Mouse (Mus musculus): Measurements from ENCODE around the gene Hs1bp3. TPM values are rescaled to one million over a fixed set of nuclear protein-coding genes. Genes with fewer than 3 reads are reported as not detected.
A peak's percentile ranks its signal among the peaks of the same experiment; 100 is the strongest.

The Hs1bp3 gene
- polyA plus RNA-seq, 1 experiment from 2014 or later, result 9.6 TPM

DNA sequence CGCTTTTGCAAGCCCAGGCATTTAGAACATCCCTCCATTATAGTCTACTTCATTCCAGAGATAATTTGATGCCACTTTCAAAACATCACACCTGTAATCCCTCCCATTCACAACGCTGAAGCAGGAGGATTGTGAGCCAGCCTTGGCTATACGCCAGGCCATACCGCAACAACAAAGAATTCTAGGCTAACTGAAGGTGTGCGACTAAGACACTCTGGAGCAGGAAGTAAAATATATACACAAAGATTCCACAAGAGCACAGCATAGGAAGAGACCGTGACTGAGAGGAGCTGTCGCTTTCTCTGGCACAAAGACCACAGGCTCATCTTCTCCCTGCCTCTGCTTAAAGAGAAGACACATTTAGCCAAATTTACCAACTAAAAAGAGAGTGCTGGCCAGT lies 49.2 kb downstream of the Hs1bp3 start:
- no peak for ATAC-seq (replicated peaks; ENCODE audit: insufficient number of reproducible peaks, low FRiP score, low TSS enrichment, low read depth)
- DNase-seq (ENCODE audit: low spot score), result no peak
- H3K27ac ChIP-seq (replicated peaks; ENCODE audit: low read depth, low read length), result no peak overlapping the region
- WGBS, result 82% methylated on average over 7 of the region's 7 CpGs
- no peak overlapping the region for H3K4me2 ChIP-seq (ENCODE audit: low read depth, low read length)
- peaks cover 4% of the 10 kb centered on the region; the same call in 1 of the 2 replicates for H3K4me1 ChIP-seq (ENCODE audit: control insufficient read depth, insufficient read depth, low read length)
- H3K9me3 ChIP-seq (replicated peaks; ENCODE audit: control insufficient read depth, low read length), result no peaks in the 10 kb centered on the region
- H3K36me3 ChIP-seq (replicated peaks; ENCODE audit: control insufficient read depth, insufficient read depth, low read depth, low read length), result no peaks in the 10 kb centered on the region
- H3K9ac ChIP-seq (replicated peaks; ENCODE audit: low read length), result no peak overlapping the region
- no peak overlapping the region for H3K4me3 ChIP-seq (ENCODE audit: low read depth, low read length)
- no peaks in the 10 kb centered on the region for H3K27me3 ChIP-seq (ENCODE audit: control insufficient read depth, insufficient read depth, low read length)

GRCm38 (mm10) chr12:8364321-8364838 lies 51.1 kb downstream of the Hs1bp3 start:
- Histone ChIP-seq H3K36me3 (replicated peaks; ENCODE audit: control insufficient read depth, insufficient read depth, low read depth, low read length) (no peaks in the 10 kb centered on the region), H3K9me3 (replicated peaks; ENCODE audit: control insufficient read depth, low read length) (no peaks in the 10 kb centered on the region), H3K4me1 (ENCODE audit: control insufficient read depth, insufficient read depth, low read length) (peaks cover 4% of the 10 kb centered on the region; the same call in 1 of the 2 replicates), H3K27me3 (ENCODE audit: control insufficient read depth, insufficient read depth, low read length) (no peaks in the 10 kb centered on the region), H3K9ac (replicated peaks; ENCODE audit: low read length) (no peak overlapping the region), H3K4me2 (ENCODE audit: low read depth, low read length) (no peak overlapping the region), H3K4me3 (ENCODE audit: low read depth, low read length) (no peak overlapping the region), H3K27ac (replicated peaks; ENCODE audit: low read depth, low read length) (no peak overlapping the region)
- 11% methylated on average over 6 of the region's 6 CpGs for WGBS
- peak; percentile 92 for ATAC-seq (replicated peaks; ENCODE audit: insufficient number of reproducible peaks, low FRiP score, low TSS enrichment, low read depth)
- DNase-seq (ENCODE audit: low spot score), result peak; percentile 43

DNA sequence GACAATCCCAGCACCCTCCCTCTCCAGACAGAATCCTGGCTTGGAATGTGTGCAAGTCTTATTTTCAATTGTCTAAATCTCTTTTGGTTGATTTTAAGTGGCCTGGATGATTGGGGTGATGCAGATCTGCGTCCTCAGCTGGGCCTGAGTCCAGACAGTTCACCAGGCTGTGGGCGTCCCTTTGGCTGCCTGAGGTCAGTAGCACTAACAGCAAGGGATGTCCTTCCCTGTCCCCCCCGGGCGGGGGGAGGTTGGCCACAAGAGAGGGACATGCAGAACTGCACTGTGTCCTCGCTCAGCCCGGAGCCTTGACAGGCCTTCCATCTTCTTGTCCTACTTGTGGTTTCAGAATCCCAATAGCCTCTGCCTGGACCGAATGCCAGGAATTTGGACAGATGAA lies 52.1 kb downstream of the Hs1bp3 start:
- ATAC-seq (replicated peaks; ENCODE audit: insufficient number of reproducible peaks, low FRiP score, low TSS enrichment, low read depth) (no peak), DNase-seq (ENCODE audit: low spot score) (no peak)
- Histone ChIP-seq H3K27me3 (ENCODE audit: control insufficient read depth, insufficient read depth, low read length) (no peaks in the 10 kb centered on the region), H3K9ac (replicated peaks; ENCODE audit: low read length) (no peak overlapping the region), H3K4me1 (ENCODE audit: control insufficient read depth, insufficient read depth, low read length) (peaks cover 4% of the 10 kb centered on the region; the same call in 1 of the 2 replicates), H3K9me3 (replicated peaks; ENCODE audit: control insufficient read depth, low read length) (no peaks in the 10 kb centered on the region), H3K36me3 (replicated peaks; ENCODE audit: control insufficient read depth, insufficient read depth, low read depth, low read length) (no peaks in the 10 kb centered on the region), H3K27ac (replicated peaks; ENCODE audit: low read depth, low read length) (no peak overlapping the region), H3K4me3 (ENCODE audit: low read depth, low read length) (no peak overlapping the region), H3K4me2 (ENCODE audit: low read depth, low read length) (no peak overlapping the region)
- 61% methylated on average over 7 of the region's 7 CpGs for WGBS

DNA sequence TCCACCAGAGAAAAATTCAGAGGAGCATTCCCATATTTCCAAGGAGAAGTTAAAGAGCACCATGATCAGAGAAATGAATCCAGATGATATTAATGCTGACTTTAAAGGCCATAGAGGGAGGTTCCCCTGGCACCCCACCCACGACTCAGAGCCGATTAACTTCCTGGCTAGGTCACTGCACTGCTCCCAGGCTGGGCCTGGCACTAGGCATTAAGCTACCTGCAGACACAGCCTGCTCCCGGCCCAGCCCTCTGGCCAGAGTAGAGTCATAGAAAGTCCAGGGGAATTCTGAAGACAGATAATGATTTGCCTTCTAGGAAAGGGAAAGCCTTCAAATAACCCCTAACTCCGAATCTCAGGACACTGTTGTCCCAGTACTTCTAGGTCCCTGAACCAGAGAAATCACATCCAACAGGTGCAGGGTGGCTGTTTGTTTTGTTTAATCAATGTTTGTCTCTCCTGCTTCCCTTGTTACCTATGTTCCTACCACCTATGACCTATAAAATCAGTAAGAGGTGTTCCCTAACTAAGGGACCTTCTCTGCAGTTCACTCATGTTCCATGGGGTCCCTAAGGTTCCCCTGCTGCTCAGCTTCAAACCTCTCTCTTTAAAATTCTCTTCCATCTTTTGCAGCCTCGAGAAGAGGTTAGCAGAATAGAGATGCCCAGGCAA lies 52.8 kb downstream of the Hs1bp3 start:
- Histone ChIP-seq H3K27ac (replicated peaks; ENCODE audit: low read depth, low read length) (no peak overlapping the region), H3K9me3 (replicated peaks; ENCODE audit: control insufficient read depth, low read length) (no peaks in the 10 kb centered on the region), H3K27me3 (ENCODE audit: control insufficient read depth, insufficient read depth, low read length) (no peaks in the 10 kb centered on the region), H3K4me3 (ENCODE audit: low read depth, low read length) (no peak overlapping the region), H3K9ac (replicated peaks; ENCODE audit: low read length) (no peak overlapping the region), H3K36me3 (replicated peaks; ENCODE audit: control insufficient read depth, insufficient read depth, low read depth, low read length) (no peaks in the 10 kb centered on the region), H3K4me1 (ENCODE audit: control insufficient read depth, insufficient read depth, low read length) (peaks cover 4% of the 10 kb centered on the region; the same call in 1 of the 2 replicates), H3K4me2 (ENCODE audit: low read depth, low read length) (no peak overlapping the region)
- ATAC-seq (replicated peaks; ENCODE audit: insufficient number of reproducible peaks, low FRiP score, low TSS enrichment, low read depth), result no peak
- no peak for DNase-seq (ENCODE audit: low spot score)
- WGBS, result 70% methylated on average over 5 of the region's 5 CpGs

DNA sequence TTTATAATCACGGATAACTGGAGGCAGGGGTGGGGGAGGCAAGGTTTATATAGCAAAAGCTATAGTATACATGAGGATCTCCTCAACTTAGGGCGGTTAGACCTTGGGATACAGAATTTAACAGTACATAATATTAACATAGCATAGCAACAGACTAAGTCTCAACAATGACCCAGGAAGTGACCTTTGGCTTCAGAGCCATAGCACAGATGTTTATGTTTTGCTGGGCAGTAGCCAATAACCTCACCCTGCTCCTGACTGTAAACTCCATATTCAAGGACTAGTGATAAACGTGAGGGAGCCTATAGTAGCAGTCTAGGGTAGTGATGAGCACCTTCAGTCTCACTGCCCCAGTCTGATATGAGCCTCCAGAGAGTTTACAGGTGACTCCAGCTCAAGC lies 53.5 kb downstream of the Hs1bp3 start:
- no peaks in the 10 kb centered on the region for H3K36me3 ChIP-seq (replicated peaks; ENCODE audit: control insufficient read depth, insufficient read depth, low read depth, low read length)
- DNase-seq (ENCODE audit: low spot score), result no peak
- H3K4me2 ChIP-seq (ENCODE audit: low read depth, low read length), result no peak overlapping the region
- H3K4me1 ChIP-seq (ENCODE audit: control insufficient read depth, insufficient read depth, low read length), result peaks cover 4% of the 10 kb centered on the region; the same call in 1 of the 2 replicates
- H3K27me3 ChIP-seq (ENCODE audit: control insufficient read depth, insufficient read depth, low read length), result no peaks in the 10 kb centered on the region
- no peak overlapping the region for H3K9ac ChIP-seq (replicated peaks; ENCODE audit: low read length)
- H3K27ac ChIP-seq (replicated peaks; ENCODE audit: low read depth, low read length), result no peak overlapping the region
- no peak overlapping the region for H3K4me3 ChIP-seq (ENCODE audit: low read depth, low read length)
- ATAC-seq (replicated peaks; ENCODE audit: insufficient number of reproducible peaks, low FRiP score, low TSS enrichment, low read depth), result no peak
- WGBS, result 69% methylated on average over 3 of the region's 3 CpGs
- no peaks in the 10 kb centered on the region for H3K9me3 ChIP-seq (replicated peaks; ENCODE audit: control insufficient read depth, low read length)

DNA sequence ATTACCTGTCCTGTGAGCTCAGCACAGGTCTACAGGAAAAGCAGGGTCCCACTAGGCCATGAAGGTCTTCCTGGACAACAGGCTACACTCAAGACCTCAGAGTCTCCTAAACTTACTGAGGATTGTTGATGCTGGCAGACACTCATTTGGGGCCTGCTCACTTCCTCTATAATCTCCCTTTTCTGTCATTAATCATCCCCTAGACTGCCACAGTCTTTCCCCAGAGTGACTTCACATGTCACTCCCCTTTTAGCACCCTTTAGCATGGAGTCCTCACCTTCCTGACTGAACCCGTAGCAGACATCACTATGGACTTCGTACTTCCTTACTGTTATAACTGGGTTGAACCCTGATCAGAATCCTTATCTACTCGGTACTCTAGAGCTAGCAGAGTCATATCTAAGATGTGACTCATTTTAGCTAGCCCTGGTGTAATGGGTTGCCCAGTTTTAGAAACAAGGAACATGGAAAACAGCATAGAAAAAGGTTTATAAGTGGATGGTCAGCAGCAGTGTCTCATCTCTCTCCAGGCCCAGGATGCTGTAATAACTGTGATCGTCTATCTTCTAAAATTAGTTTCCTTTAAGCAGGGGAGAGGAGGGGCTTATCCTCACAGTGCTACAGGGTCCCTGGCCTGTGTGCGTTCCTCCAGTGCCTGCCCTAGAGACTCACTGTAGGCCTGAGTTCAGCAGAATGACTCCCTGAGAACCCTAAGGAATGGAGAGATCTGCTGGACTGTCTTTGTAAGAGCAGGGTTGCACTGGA lies 58.7 kb downstream of the Hs1bp3 start:
- ATAC-seq (replicated peaks; ENCODE audit: insufficient number of reproducible peaks, low FRiP score, low TSS enrichment, low read depth) (no peak), DNase-seq (ENCODE audit: low spot score) (no peak)
- Histone ChIP-seq H3K9me3 (replicated peaks; ENCODE audit: control insufficient read depth, low read length) (no peaks in the 10 kb centered on the region), H3K4me2 (ENCODE audit: low read depth, low read length) (no peak overlapping the region), H3K9ac (replicated peaks; ENCODE audit: low read length) (no peak overlapping the region), H3K4me3 (ENCODE audit: low read depth, low read length) (no peak overlapping the region), H3K27me3 (ENCODE audit: control insufficient read depth, insufficient read depth, low read length) (no peaks in the 10 kb centered on the region), H3K4me1 (ENCODE audit: control insufficient read depth, insufficient read depth, low read length) (no peaks in the 10 kb centered on the region), H3K36me3 (replicated peaks; ENCODE audit: control insufficient read depth, insufficient read depth, low read depth, low read length) (no peaks in the 10 kb centered on the region), H3K27ac (replicated peaks; ENCODE audit: low read depth, low read length) (no peak overlapping the region)
- WGBS, result 74% methylated on average over 5 of the region's 5 CpGs

DNA sequence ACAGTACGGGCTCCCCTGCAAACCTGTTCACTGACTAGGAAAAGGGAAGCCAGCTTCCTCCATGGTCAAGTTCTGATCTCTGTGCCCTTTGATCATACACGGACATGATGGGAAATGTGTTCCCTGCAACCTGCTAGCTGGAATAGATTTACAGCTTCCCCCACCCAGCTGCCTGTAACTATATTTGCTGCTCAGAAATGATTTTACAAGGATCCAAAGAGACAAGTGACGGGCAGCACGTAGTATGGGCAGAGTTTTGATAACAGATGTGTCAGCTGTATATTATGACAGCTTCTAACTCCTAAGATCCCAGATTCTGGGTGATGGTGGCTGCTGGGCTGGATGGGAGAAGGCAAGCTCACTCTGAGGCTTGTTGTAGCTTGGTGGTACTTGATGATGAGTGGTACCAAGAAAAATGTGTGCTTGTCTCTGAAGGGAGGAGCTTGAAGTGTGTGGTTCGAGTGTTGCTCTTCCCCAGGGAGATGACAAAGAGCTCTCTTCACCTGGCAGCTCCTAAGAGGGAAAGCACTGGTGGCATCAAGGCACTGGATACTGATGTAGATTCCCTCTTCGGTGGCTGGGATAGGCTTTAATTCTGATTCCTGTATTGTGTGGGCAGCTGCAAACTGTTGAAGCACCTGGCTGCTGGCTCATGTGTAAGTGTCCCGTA lies 59.4 kb downstream of the Hs1bp3 start:
- no peak for ATAC-seq (replicated peaks; ENCODE audit: insufficient number of reproducible peaks, low FRiP score, low TSS enrichment, low read depth)
- 74% methylated on average over 7 of the region's 7 CpGs for WGBS
- no peaks in the 10 kb centered on the region for H3K9me3 ChIP-seq (replicated peaks; ENCODE audit: control insufficient read depth, low read length)

More for the DNA sequence above, 59.4 kb downstream of the Hs1bp3 start:
- Histone ChIP-seq H3K27ac (replicated peaks; ENCODE audit: low read depth, low read length) (no peak overlapping the region), H3K4me2 (ENCODE audit: low read depth, low read length) (no peak overlapping the region), H3K4me1 (ENCODE audit: control insufficient read depth, insufficient read depth, low read length) (no peaks in the 10 kb centered on the region), H3K4me3 (ENCODE audit: low read depth, low read length) (no peak overlapping the region), H3K36me3 (replicated peaks; ENCODE audit: control insufficient read depth, insufficient read depth, low read depth, low read length) (no peaks in the 10 kb centered on the region), H3K9ac (replicated peaks; ENCODE audit: low read length) (no peak overlapping the region), H3K27me3 (ENCODE audit: control insufficient read depth, insufficient read depth, low read length) (no peaks in the 10 kb centered on the region)
- no peak for DNase-seq (ENCODE audit: low spot score)

All from embryonic facial prominence, embryonic 11.5 days (tissue).